Mouse (Mus musculus): ENCODE results near the gene Abhd12b. TPM values are rescaled to one million over a fixed set of nuclear protein-coding genes. Genes with fewer than 3 reads are reported as not detected.
A peak's percentile ranks its signal among the peaks of the same experiment; 100 is the strongest.

Abhd12b gene
- polyA plus RNA-seq, 1 experiment = not detected

- no peak for TF ChIP-seq POLR2A (IDR thresholded peaks at IDR 0.05; ENCODE audit: control insufficient read depth, low read depth, low read length)
- TF ChIP-seq CTCF (IDR thresholded peaks at IDR 0.05; ENCODE audit: control insufficient read depth, insufficient read depth, insufficient replicate concordance, low read depth, low read length) = no peak
- Histone ChIP-seq H3K36me3 (ENCODE audit: control insufficient read depth, insufficient read depth, low read length) (no peaks in the 10 kb centered on the region), H3K4me3 (ENCODE audit: control insufficient read depth, low read depth, low read length) (no peak overlapping the region), H3K27me3 (ENCODE audit: control insufficient read depth, insufficient read depth, low read length) (no peaks in the 10 kb centered on the region), H3K27ac (ENCODE audit: control insufficient read depth, insufficient read depth, low read depth, low read length) (no peak overlapping the region), H3K4me1 (ENCODE audit: control insufficient read depth, insufficient read depth, low read length) (peaks cover under 1% of the 10 kb centered on the region; the same call in 1 of the 2 replicates)
Measured at GRCm38 (mm10) chr12:70221425-70221824, 67.5 kb downstream of the Abhd12b start.

GRCm38 (mm10) chr12:70223331-70223730 is 69.4 kb downstream of the Abhd12b start:
- Histone ChIP-seq H3K27me3 (ENCODE audit: control insufficient read depth, insufficient read depth, low read length) (no peaks in the 10 kb centered on the region), H3K4me3 (ENCODE audit: control insufficient read depth, low read depth, low read length) (no peak overlapping the region), H3K4me1 (ENCODE audit: control insufficient read depth, insufficient read depth, low read length) (peaks cover 12% of the 10 kb centered on the region), H3K27ac (ENCODE audit: control insufficient read depth, insufficient read depth, low read depth, low read length) (no peak overlapping the region), H3K36me3 (ENCODE audit: control insufficient read depth, insufficient read depth, low read length) (no peaks in the 10 kb centered on the region)
- TF ChIP-seq CTCF (IDR thresholded peaks at IDR 0.05; ENCODE audit: control insufficient read depth, insufficient read depth, insufficient replicate concordance, low read depth, low read length) (no peak), POLR2A (IDR thresholded peaks at IDR 0.05; ENCODE audit: control insufficient read depth, low read depth, low read length) (no peak)

GRCm38 (mm10) chr12:70226655-70227054 is 72.7 kb downstream of the Abhd12b start:
- no peak for TF ChIP-seq CTCF (IDR thresholded peaks at IDR 0.05; ENCODE audit: control insufficient read depth, insufficient read depth, insufficient replicate concordance, low read depth, low read length)
- H3K27me3 ChIP-seq (ENCODE audit: control insufficient read depth, insufficient read depth, low read length) = no peaks in the 10 kb centered on the region
- H3K27ac ChIP-seq (ENCODE audit: control insufficient read depth, insufficient read depth, low read depth, low read length) = no peak overlapping the region
- no peak overlapping the region for H3K4me3 ChIP-seq (ENCODE audit: control insufficient read depth, low read depth, low read length)
- peaks cover 12% of the 10 kb centered on the region for H3K4me1 ChIP-seq (ENCODE audit: control insufficient read depth, insufficient read depth, low read length)
- H3K36me3 ChIP-seq (ENCODE audit: control insufficient read depth, insufficient read depth, low read length) = no peaks in the 10 kb centered on the region

GRCm38 (mm10) chr12:70227121-70227932 is 73.4 kb downstream of the Abhd12b start:
- TF ChIP-seq POLR2A (IDR thresholded peaks at IDR 0.05; ENCODE audit: control insufficient read depth, low read depth, low read length) (peak; percentile 71), CTCF (IDR thresholded peaks at IDR 0.05; ENCODE audit: control insufficient read depth, insufficient read depth, insufficient replicate concordance, low read depth, low read length) (no peak)
- Histone ChIP-seq H3K4me3 (ENCODE audit: control insufficient read depth, low read depth, low read length) (peak overlapping the region; percentile 48), H3K27me3 (ENCODE audit: control insufficient read depth, insufficient read depth, low read length) (no peaks in the 10 kb centered on the region), H3K4me1 (ENCODE audit: control insufficient read depth, insufficient read depth, low read length) (peaks cover 12% of the 10 kb centered on the region), H3K27ac (ENCODE audit: control insufficient read depth, insufficient read depth, low read depth, low read length) (no peak overlapping the region; the same call in 1 of the 2 replicates), H3K36me3 (ENCODE audit: control insufficient read depth, insufficient read depth, low read length) (no peaks in the 10 kb centered on the region)

- Histone ChIP-seq H3K4me3 (ENCODE audit: control insufficient read depth, low read depth, low read length) (no peak overlapping the region), H3K27me3 (ENCODE audit: control insufficient read depth, insufficient read depth, low read length) (no peaks in the 10 kb centered on the region), H3K27ac (ENCODE audit: control insufficient read depth, insufficient read depth, low read depth, low read length) (no peak overlapping the region), H3K4me1 (ENCODE audit: control insufficient read depth, insufficient read depth, low read length) (peaks cover 12% of the 10 kb centered on the region), H3K36me3 (ENCODE audit: control insufficient read depth, insufficient read depth, low read length) (no peaks in the 10 kb centered on the region)
- TF ChIP-seq CTCF (IDR thresholded peaks at IDR 0.05; ENCODE audit: control insufficient read depth, insufficient read depth, insufficient replicate concordance, low read depth, low read length) = no peak
- no peak for TF ChIP-seq POLR2A (IDR thresholded peaks at IDR 0.05; ENCODE audit: control insufficient read depth, low read depth, low read length)
Measured at GRCm38 (mm10) chr12:70228155-70228554, 74.2 kb downstream of the Abhd12b start.

- H3K27me3 ChIP-seq (ENCODE audit: control insufficient read depth, insufficient read depth, low read length) = no peaks in the 10 kb centered on the region
- no peak within 1 kb of the TSS for H3K4me3 ChIP-seq (ENCODE audit: control insufficient read depth, low read depth, low read length)
- TF ChIP-seq POLR2A (IDR thresholded peaks at IDR 0.05; ENCODE audit: control insufficient read depth, low read depth, low read length) (no peak), CTCF (IDR thresholded peaks at IDR 0.05; ENCODE audit: control insufficient read depth, insufficient read depth, insufficient replicate concordance, low read depth, low read length) (no peak)
Measured at GRCm38 (mm10) chr12:70231294-70231693, 77.4 kb downstream of the Abhd12b start, which contains the start of gene Pygl. Gene Pygl, minus strand, starts transcription at chr12:70231488.

GRCm38 (mm10) chr12:70232020-70232544 is 78.1 kb downstream of the Abhd12b start:
- Histone ChIP-seq H3K4me3 (ENCODE audit: control insufficient read depth, low read depth, low read length) (no peak overlapping the region), H3K27me3 (ENCODE audit: control insufficient read depth, insufficient read depth, low read length) (no peaks in the 10 kb centered on the region), H3K36me3 (ENCODE audit: control insufficient read depth, insufficient read depth, low read length) (no peaks in the 10 kb centered on the region), H3K27ac (ENCODE audit: control insufficient read depth, insufficient read depth, low read depth, low read length) (no peak overlapping the region), H3K4me1 (ENCODE audit: control insufficient read depth, insufficient read depth, low read length) (peaks cover 11% of the 10 kb centered on the region)
- no peak for TF ChIP-seq POLR2A (IDR thresholded peaks at IDR 0.05; ENCODE audit: control insufficient read depth, low read depth, low read length)

More at GRCm38 (mm10) chr12:70231294-70231693, 77.4 kb downstream of the Abhd12b start, which contains the start of gene Pygl:
- peaks cover 16% of the 10 kb centered on the region for H3K4me1 ChIP-seq (ENCODE audit: control insufficient read depth, insufficient read depth, low read length)
- no peaks in the 10 kb centered on the region for H3K36me3 ChIP-seq (ENCODE audit: control insufficient read depth, insufficient read depth, low read length)
- H3K27ac ChIP-seq (ENCODE audit: control insufficient read depth, insufficient read depth, low read depth, low read length) = no peak within 1 kb of the TSS

Other genes with a start within 250 kb of the Abhd12b start
- gene Sav1, start 167.1 kb upstream of the Abhd12b start, polyA plus RNA-seq (2012; rRNA removed) = 41.5 and 45.0 TPM in 2 replicates
- gene Nin, start 40.4 kb upstream of the Abhd12b start, polyA plus RNA-seq (2012; rRNA removed) = 0.36 and 0.79 TPM in 2 replicates
- 2.0 and 2.9 TPM in 2 replicates for gene Pygl, start 77.3 kb downstream of the Abhd12b start, polyA plus RNA-seq (2012; rRNA removed)
- 0.32 and 0.61 TPM in 2 replicates for gene Trim9, start 193.5 kb downstream of the Abhd12b start, polyA plus RNA-seq (2012; rRNA removed)